21 mouse cellular contexts compared by ENCODE assay signal in the genomic region with DNA sequence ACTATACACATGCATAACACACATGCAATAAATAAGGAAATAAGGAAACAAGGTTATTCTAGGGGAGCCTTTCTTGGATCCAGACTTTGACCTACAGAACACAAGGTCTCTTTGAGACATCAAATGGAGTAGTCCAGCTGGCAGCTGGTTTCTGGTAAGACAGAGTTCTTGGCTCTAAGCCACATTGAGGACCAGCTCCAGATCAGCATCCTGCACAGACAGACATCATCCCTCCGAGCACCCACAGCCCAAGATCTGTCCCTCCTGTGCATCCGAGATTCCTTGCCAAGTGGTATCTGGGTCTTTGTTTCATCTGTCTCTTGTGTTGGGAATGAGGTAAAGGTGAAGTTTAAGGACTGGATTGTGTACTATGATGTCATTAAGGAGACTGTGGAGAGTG. TPM values are rescaled to one million over a fixed set of nuclear protein-coding genes. Genes with fewer than 3 reads are reported as not detected.
"Had no signal": no experiment of that assay in that cellular context is flagged by ENCODE, and none has a peak within 500 bp of the region (broad histone marks: within the 10 kb centered on the region; RNA-seq: fewer than 3 reads in every experiment).

No protein-coding gene starts in this region.

- DNase-seq: lung, adult 2 months; lung, postnatal 14 days; lung, postnatal 36 days; right cerebral cortex, postnatal 14 days; thymus, adult 2 months; thymus, postnatal 25 days; thymus, postnatal 4 days had no signal

- H3K9ac ChIP-seq: lung, embryonic 15.5 days; midbrain, embryonic 13.5 days; midbrain, embryonic 15.5 days; neural tube, embryonic 12.5 days; stomach, embryonic 15.5 days had no signal

- H3K4me1 ChIP-seq: lung, embryonic 15.5 days had no signal

- H3K27ac ChIP-seq: lung, embryonic 15.5 days; macrophage; midbrain, embryonic 13.5 days; midbrain, embryonic 15.5 days; neural tube, embryonic 12.5 days; stomach, embryonic 15.5 days; stomach, postnatal 0 days had no signal

- H3K4me3 ChIP-seq: lung, embryonic 15.5 days; megakaryocyte, embryonic 14.5 days; midbrain, embryonic 13.5 days; midbrain, embryonic 15.5 days; neural tube, embryonic 12.5 days; stomach, embryonic 15.5 days had no signal

- H3K4me2 ChIP-seq: midbrain, embryonic 11.5 days; midbrain, embryonic 13.5 days; midbrain, embryonic 15.5 days had no signal

- ATAC-seq: lung, postnatal 0 days; midbrain, embryonic 13.5 days; midbrain, embryonic 15.5 days had no signal

- H3K27me3 ChIP-seq: lung, embryonic 15.5 days; midbrain, embryonic 15.5 days; neural tube, embryonic 12.5 days had no signal

- H3K36me3 ChIP-seq: lung, embryonic 15.5 days; midbrain, embryonic 13.5 days; midbrain, embryonic 15.5 days; neural tube, embryonic 12.5 days; stomach, embryonic 15.5 days had no signal

- H3K9me3 ChIP-seq: lung, embryonic 15.5 days; megakaryocyte, embryonic 14.5 days; midbrain, embryonic 13.5 days; midbrain, embryonic 15.5 days; neural tube, embryonic 12.5 days; stomach, embryonic 15.5 days had no signal

RNA-seq across cellular contexts. Expression of gene Chrnb4, which starts 3.6 kb away (rescaled TPM):
- total RNA-seq: monocyte, adult 5-6 weeks; neutrophil, adult 5-6 weeks had no signal
- polyA plus RNA-seq: macrophage had no signal

RNA-seq across cellular contexts. Expression of gene Chrna3, which starts 18.6 kb away (rescaled TPM):
- total RNA-seq: megakaryocyte progenitor cell, adult 5-6 weeks; monocyte, adult 5-6 weeks; neutrophil, adult 5-6 weeks had no signal
- polyA plus RNA-seq: macrophage; spleen, adult 2 months had no signal
